Mouse (Mus musculus) bone marrow, adult 2 months (tissue): ENCODE results near the gene Pphln1.

ENCODE experiments used
- CTCF ChIP-seq: fragments of 200-500 bp; IDR thresholded peaks from 2 replicates; pipeline ENCODE4 v1.5.1; 2011; ENCODE audit warnings: low read length, control low read depth; ENCODE audit not compliant: control insufficient read depth, insufficient read depth
- POLR2A ChIP-seq: fragments of 200-500 bp; IDR thresholded peaks from 2 replicates; pipeline ENCODE4 v1.6.1; 2011; ENCODE audit warnings: low read depth, mild to moderate bottlenecking, control low read depth, low read length, borderline replicate concordance; ENCODE audit not compliant: control insufficient read depth

- TF ChIP-seq CTCF = no peak
- no peak for TF ChIP-seq POLR2A
Measured at GRCm38 (mm10) chr15:93499866-93500265, 101.7 kb downstream of the Pphln1 start.
